Mouse (Mus musculus): Measurements from ENCODE around the gene Ptprg.

- TF ChIP-seq MYOG (IDR thresholded peaks at IDR 0.05; ENCODE audit: control insufficient read depth, extremely low read depth, insufficient read length), result no peak
- TF ChIP-seq CTCF (IDR thresholded peaks at IDR 0.05; ENCODE audit: control insufficient read depth, insufficient read depth, insufficient read length), result no peak
- no peak for TF ChIP-seq MAX (IDR thresholded peaks at IDR 0.05)
- no peak for TF ChIP-seq MYOD1 (IDR thresholded peaks at IDR 0.05; ENCODE audit: control insufficient read depth, insufficient read length, low read depth)
- no peak for TF ChIP-seq FOSL1 (IDR thresholded peaks at IDR 0.05; ENCODE audit: insufficient read depth, low read length, poor library complexity, severe bottlenecking)
- no peak for TF ChIP-seq CEBPB (IDR thresholded peaks at IDR 0.05; ENCODE audit: low read depth)
- TF ChIP-seq USF1 (IDR thresholded peaks at IDR 0.05; ENCODE audit: low read depth), result no peak
Measured at GRCm38 (mm10) chr14:12079250-12079649, 525.9 kb downstream of the Ptprg start.

All from C2C12 (cell line).